Mouse (Mus musculus): Measurements from ENCODE around the gene Nvl.

DNA sequence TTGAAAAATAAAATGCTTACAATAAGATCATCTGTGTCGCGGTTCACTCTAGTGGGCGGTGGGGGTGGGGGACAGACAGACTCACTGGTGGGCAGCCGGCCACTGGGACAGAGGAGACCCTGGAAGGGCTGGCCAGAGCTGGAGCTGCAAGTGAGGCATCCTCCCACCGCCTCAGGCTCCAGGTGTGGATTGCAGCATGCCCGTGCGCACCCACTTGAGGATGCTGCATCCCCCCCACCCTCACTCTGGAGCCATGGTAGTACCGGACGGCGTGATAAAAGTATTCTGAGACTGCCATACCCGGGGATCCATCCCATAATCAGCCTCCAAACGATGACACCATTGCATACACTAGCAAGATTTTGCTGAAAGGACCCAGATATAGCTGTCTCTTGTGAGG lies 54.0 kb downstream of the Nvl start:
- TF ChIP-seq GATA1 (IDR thresholded peaks at IDR 0.05; ENCODE audit: borderline replicate concordance, low read length) (no peak), FLI1 (IDR thresholded peaks at IDR 0.05; ENCODE audit: low read length) (no peak)
